In the genomic region with DNA sequence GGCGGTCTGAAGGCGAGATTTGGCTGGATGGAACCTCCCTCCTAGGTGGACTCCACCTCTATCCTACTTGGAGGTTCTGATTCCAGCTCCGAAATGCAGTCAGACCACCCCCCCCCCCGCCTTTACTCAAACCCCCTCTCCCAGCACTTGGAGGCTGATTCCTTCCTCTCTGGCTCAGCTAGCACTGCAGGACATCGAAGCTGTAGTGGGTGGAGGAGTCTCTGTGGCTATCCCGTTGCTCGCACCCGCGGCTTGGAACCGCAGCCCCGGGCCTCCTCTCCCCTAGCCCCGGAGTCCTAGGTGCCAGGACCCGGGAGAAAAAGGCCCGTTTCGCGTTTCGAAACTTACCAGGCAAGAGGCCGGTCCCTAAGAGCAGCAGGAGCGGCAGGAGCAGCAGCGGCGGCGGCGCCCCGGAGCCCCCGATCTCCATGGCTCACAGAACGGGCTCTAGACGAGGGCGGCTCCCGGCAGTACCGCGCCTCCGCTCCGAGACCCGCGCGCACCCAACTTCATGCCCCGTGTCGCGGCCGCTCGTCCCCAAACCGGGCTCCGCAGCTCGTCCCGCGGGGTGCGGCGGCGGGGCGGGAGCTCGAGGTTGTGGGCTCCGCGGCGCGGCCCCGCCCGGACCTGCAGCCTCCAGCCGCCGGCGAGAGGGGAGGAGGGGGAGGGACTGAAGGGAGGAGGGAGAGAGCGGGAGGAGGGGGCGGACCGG, we compare ENCODE assay signal across 8 mouse cellular contexts. TPM values are rescaled to one million over a fixed set of nuclear protein-coding genes. Genes with fewer than 3 reads are reported as not detected.
A peak's percentile ranks its signal among the peaks of the same experiment; 100 is the strongest.
DNase-seq lines count a peak whose midpoint lies in the region; ATAC-seq and TF ChIP-seq lines count a peak whose summit lies in the region.

No protein-coding gene starts in this region.

- ATAC-seq in forebrain, embryonic 15.5 days (replicated peaks): peak; percentile 60
- peak; percentile 33; the same call in 1 of the 2 replicates for ATAC-seq in midbrain, postnatal 0 days (ENCODE audit: low FRiP score)

- peak; percentile 45 to 51 for DNase-seq in layer of hippocampus, postnatal 10 days (ENCODE audit: low spot score in 2 of 2)
- no peak for DNase-seq in layer of hippocampus, adult 8-10 months (ENCODE audit: low spot score in 2 of 2)
- peak; percentile 30 for DNase-seq in brain, adult 2 months (ENCODE audit: low read depth, low spot score)
- peak; percentile 55 for DNase-seq in kidney, postnatal 10 days
- DNase-seq in midbrain, postnatal 0 days (ENCODE audit: low spot score): peak; percentile 17
- no peak for DNase-seq in thymus, postnatal 25 days
- DNase-seq in B cell, adult 2 months: no peak

- H3K36me3 ChIP-seq in forebrain, embryonic 15.5 days: no peaks in the 10 kb centered on the region
- peaks cover 4% of the 10 kb centered on the region; the same call in 1 of the 2 replicates for H3K36me3 ChIP-seq in midbrain, postnatal 0 days (ENCODE audit: insufficient read depth, low read length)

- TF ChIP-seq CTCF in midbrain, postnatal 0 days (IDR thresholded peaks at IDR 0.05): no peak

- peak overlapping the region; percentile 56 for H3K9ac ChIP-seq in forebrain, embryonic 15.5 days (replicated peaks)
- H3K9ac ChIP-seq in midbrain, postnatal 0 days (replicated peaks; ENCODE audit: low read length, poor library complexity, severe bottlenecking): peak overlapping the region; percentile 71

- no peak overlapping the region for H3K27ac ChIP-seq in forebrain, embryonic 15.5 days (replicated peaks)
- peak overlapping the region; percentile 63; the same call in 1 of the 2 replicates for H3K27ac ChIP-seq in midbrain, postnatal 0 days (ENCODE audit: low read depth, low read length)

- no peaks in the 10 kb centered on the region for H3K9me3 ChIP-seq in forebrain, embryonic 15.5 days
- no peaks in the 10 kb centered on the region for H3K9me3 ChIP-seq in midbrain, postnatal 0 days (ENCODE audit: low read length)

- H3K4me2 ChIP-seq in forebrain, embryonic 15.5 days (replicated peaks): peak overlapping the region; percentile 91
- peak overlapping the region; percentile 91 for H3K4me2 ChIP-seq in midbrain, postnatal 0 days (ENCODE audit: low read depth, low read length, poor library complexity, severe bottlenecking)

- peak overlapping the region; percentile 61 for H3K4me3 ChIP-seq in forebrain, embryonic 15.5 days
- peak overlapping the region; percentile 80 for H3K4me3 ChIP-seq in midbrain, postnatal 0 days (ENCODE audit: low read depth, low read length)

- peaks cover 38% of the 10 kb centered on the region for H3K4me1 ChIP-seq in forebrain, embryonic 15.5 days
- peaks cover 9% of the 10 kb centered on the region for H3K4me1 ChIP-seq in midbrain, postnatal 0 days (ENCODE audit: insufficient read depth, low read length)

- H3K27me3 ChIP-seq in forebrain, embryonic 15.5 days: peaks cover 30% of the 10 kb centered on the region; the same call in 1 of the 2 replicates
- no peaks in the 10 kb centered on the region for H3K27me3 ChIP-seq in midbrain, postnatal 0 days (ENCODE audit: insufficient read depth, low read length)

- WGBS in forebrain, embryonic 15.5 days: 1% methylated on average over 56 of the region's 63 CpGs
- WGBS in midbrain, postnatal 0 days: under 1% methylated on average over 51 of the region's 63 CpGs

RNA-seq across cellular contexts. Expression of a gene that starts 4.5 kb away (rescaled TPM):
- total RNA-seq in layer of hippocampus, postnatal 10 days (2021): 10 to 100 TPM; 32.4 to 33.7 TPM
- total RNA-seq in layer of hippocampus, adult 8-10 months (2022): 10 to 100 TPM; 21.1 to 28.4 (median 23.8) TPM
- 8.9 and 10.0 TPM in 2 replicates for polyA plus RNA-seq in forebrain, embryonic 15.5 days (2015; fragmentation: Nextera tagmentation; extraction: Ambion mirVana)
- total RNA-seq in midbrain, postnatal 0 days (2014; rRNA removed): 53.9 and 58.7 TPM in 2 replicates
- 43.6 and 47.8 TPM in 2 replicates for polyA plus RNA-seq in midbrain, postnatal 0 days (2015; fragmentation: Nextera tagmentation; extraction: Ambion mirVana)

RNA-seq across cellular contexts. Expression of a gene that starts 52.5 kb away (rescaled TPM):
- 1 to 10 TPM; 1.0 to 1.2 TPM for total RNA-seq in layer of hippocampus, postnatal 10 days (2021)
- total RNA-seq in layer of hippocampus, adult 8-10 months (2022): 1 to 10 TPM; 2.8 to 5.5 (median 3.1) TPM
- 0.08 and 0.29 TPM in 2 replicates for polyA plus RNA-seq in forebrain, embryonic 15.5 days (2015; fragmentation: Nextera tagmentation; extraction: Ambion mirVana)
- total RNA-seq in midbrain, postnatal 0 days (2014; rRNA removed): 0.44 and 0.52 TPM in 2 replicates
- polyA plus RNA-seq in midbrain, postnatal 0 days (2015; fragmentation: Nextera tagmentation; extraction: Ambion mirVana): 0.13 and 0.14 TPM in 2 replicates

Comparison
In these comparisons a context has a peak if more than half of its experiments do, and no peak if none do; other contexts are left out.
1. DNase-seq: peak in layer of hippocampus, postnatal 10 days (2 of 2), brain, adult 2 months (single experiment), kidney, postnatal 10 days (single experiment) and midbrain, postnatal 0 days (single experiment); none in layer of hippocampus, adult 8-10 months (0 of 2), thymus, postnatal 25 days (single experiment) and B cell, adult 2 months (0 of 2).